Mouse (Mus musculus): ENCODE data around the gene Ercc4. TPM values are rescaled to one million over a fixed set of nuclear protein-coding genes. Genes with fewer than 3 reads are reported as not detected.
A peak's percentile ranks its signal among the peaks of the same experiment; 100 is the strongest.

Gene Ercc4
- polyA plus RNA-seq, 1 experiment from 2014 or later, result 13.6 TPM

DNA sequence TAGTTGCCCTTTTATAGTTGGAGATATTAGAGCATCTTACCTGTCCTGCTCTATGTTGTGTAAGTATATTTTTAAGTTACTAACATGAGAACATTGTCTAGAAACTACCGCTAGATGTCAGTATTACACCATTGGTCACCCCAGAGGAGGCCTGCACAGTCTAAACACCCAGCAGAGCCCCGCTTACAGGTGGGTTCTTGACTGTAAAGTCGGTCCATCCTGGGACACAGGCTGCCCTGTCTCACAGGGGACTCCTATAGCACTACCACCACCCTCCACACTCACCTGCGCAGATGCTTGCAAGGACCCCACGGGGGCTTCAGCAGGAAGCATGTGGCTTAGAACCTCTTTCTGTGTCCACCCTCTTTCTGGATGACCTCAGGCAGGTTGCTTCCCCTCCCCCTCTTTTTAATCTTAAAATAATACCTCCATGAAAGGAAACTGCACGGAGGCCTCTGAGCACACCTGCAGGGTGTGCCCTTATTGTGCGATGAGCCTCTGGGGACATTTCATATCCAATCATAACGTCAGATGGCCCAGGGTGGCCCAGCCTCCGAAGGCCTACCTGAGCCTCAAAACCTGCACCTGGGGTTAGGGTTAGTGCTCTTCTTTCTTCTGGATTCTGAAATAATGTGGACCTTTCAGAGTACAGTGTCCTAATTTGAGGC lies 7.9 kb downstream of the Ercc4 start:
- Histone ChIP-seq H3K4me1 (replicated peaks; ENCODE audit: control insufficient read depth, insufficient read depth, low read length) (no peaks in the 10 kb centered on the region), H3K9me3 (ENCODE audit: control insufficient read depth, low read length) (no peaks in the 10 kb centered on the region), H3K4me2 (ENCODE audit: low read depth, low read length) (no peak overlapping the region), H3K4me3 (ENCODE audit: low read length) (no peak overlapping the region), H3K27ac (ENCODE audit: low read length) (no peak overlapping the region), H3K27me3 (ENCODE audit: control insufficient read depth, insufficient read depth, low read depth, low read length) (no peaks in the 10 kb centered on the region), H3K36me3 (ENCODE audit: control insufficient read depth, insufficient read depth, low read length) (peaks cover 14% of the 10 kb centered on the region), H3K9ac (ENCODE audit: low read length) (no peak overlapping the region)
- WGBS, result 62% methylated on average over 9 of the region's 9 CpGs
- peak; percentile 89 for ATAC-seq (ENCODE audit: low read depth)

DNA sequence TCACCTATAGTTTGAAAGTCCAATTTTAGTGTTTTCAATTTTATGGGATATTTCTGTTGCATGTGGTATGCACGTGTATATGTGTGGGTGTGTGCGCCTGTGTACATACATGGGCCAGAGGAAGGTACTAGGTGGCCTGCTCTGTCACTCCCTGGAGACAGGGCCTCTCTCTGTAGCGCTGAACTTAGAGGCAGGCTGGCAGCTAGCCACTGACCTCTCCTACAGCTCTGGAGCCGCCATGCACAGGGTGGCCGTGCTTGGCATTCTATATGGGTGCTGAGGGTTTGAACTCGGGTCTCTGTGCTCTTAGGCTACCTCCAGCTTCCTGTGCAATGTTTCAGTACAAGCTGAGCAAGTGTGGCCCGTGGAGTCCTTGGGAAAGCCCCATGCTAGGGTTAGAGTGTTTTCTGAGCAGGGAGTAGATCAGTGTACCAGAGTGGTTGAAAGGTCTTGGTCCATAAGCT lies 8.5 kb downstream of the Ercc4 start:
- ATAC-seq (ENCODE audit: low read depth), result no peak
- Histone ChIP-seq H3K36me3 (ENCODE audit: control insufficient read depth, insufficient read depth, low read length) (peaks cover 14% of the 10 kb centered on the region), H3K9me3 (ENCODE audit: control insufficient read depth, low read length) (no peaks in the 10 kb centered on the region), H3K27me3 (ENCODE audit: control insufficient read depth, insufficient read depth, low read depth, low read length) (no peaks in the 10 kb centered on the region), H3K4me2 (ENCODE audit: low read depth, low read length) (no peak overlapping the region), H3K4me1 (replicated peaks; ENCODE audit: control insufficient read depth, insufficient read depth, low read length) (no peaks in the 10 kb centered on the region), H3K4me3 (ENCODE audit: low read length) (no peak overlapping the region), H3K9ac (ENCODE audit: low read length) (no peak overlapping the region), H3K27ac (ENCODE audit: low read length) (no peak overlapping the region)
- 86% methylated on average over 7 of the region's 7 CpGs for WGBS

DNA sequence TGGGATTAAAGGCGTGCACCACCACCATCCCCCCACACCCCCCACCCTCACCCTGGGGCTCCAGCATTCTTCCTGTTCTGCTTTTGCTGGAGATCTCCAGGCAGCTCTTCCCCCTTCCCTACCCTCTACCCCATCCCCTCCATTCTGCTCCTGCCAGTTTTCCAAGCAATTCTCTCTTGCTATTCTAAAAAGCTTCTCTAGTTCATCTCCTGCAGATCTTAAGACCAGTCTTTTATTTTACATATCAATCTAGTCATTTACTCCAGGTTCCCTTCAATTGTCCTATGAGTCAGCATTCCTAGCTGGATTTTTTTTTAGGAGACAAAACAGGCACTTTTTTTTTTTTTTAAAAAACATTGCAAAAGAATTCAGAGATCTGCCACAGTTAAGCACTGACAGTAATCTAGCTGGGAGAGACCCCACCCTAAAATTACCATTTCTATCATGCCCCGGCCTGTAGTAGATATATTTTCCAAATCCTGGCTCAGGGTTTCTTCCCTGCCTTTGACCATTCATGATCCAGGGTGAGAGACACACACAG lies 9.3 kb downstream of the Ercc4 start:
- no peak overlapping the region for H3K27ac ChIP-seq (ENCODE audit: low read length)
- H3K36me3 ChIP-seq (ENCODE audit: control insufficient read depth, insufficient read depth, low read length), result peaks cover 7% of the 10 kb centered on the region
- no peaks in the 10 kb centered on the region for H3K27me3 ChIP-seq (ENCODE audit: control insufficient read depth, insufficient read depth, low read depth, low read length)
- 94% methylated on average over 2 of the region's 2 CpGs for WGBS
- no peak overlapping the region for H3K9ac ChIP-seq (ENCODE audit: low read length)
- no peaks in the 10 kb centered on the region for H3K9me3 ChIP-seq (ENCODE audit: control insufficient read depth, low read length)
- no peak overlapping the region for H3K4me2 ChIP-seq (ENCODE audit: low read depth, low read length)
- ATAC-seq (ENCODE audit: low read depth), result no peak
- H3K4me3 ChIP-seq (ENCODE audit: low read length), result no peak overlapping the region
- H3K4me1 ChIP-seq (replicated peaks; ENCODE audit: control insufficient read depth, insufficient read depth, low read length), result no peaks in the 10 kb centered on the region

DNA sequence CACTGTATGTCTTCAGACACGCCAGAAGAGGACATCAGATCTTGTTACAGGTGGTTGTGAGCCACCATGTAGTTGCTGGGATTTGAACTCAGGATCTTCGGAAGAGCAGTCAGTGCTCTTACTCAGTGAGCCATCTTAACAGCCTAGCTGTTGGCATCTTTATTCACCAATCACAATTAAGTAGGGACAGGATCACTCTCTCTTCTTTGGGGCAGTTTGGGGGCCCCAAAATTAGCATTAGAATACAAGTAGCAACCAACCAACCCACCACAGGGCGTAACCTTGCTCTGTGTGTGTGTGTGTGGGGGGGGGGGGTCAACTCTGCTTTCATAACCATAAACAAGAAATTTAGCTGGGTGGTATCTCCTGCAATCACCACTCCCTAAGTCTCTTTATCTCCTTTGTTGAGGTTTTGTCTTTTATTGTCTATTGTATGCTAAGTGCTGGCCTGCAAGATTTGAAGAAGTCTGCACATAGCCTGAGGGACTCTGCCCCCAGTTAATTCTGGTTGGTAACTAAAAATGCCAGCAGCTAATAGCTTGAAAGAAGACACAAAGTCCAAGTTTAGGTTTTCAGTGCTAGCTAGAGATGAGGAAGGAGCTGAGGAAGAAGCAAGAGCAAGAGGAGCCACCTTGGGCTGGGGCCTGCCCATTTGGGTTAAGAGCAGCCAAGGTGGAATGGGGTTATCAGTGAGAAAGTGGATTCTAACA lies 10.3 kb downstream of the Ercc4 start:
- Histone ChIP-seq H3K9me3 (ENCODE audit: control insufficient read depth, low read length) (no peaks in the 10 kb centered on the region), H3K4me3 (ENCODE audit: low read length) (no peak overlapping the region), H3K4me1 (replicated peaks; ENCODE audit: control insufficient read depth, insufficient read depth, low read length) (no peaks in the 10 kb centered on the region), H3K9ac (ENCODE audit: low read length) (no peak overlapping the region), H3K4me2 (ENCODE audit: low read depth, low read length) (no peak overlapping the region), H3K27me3 (ENCODE audit: control insufficient read depth, insufficient read depth, low read depth, low read length) (no peaks in the 10 kb centered on the region), H3K27ac (ENCODE audit: low read length) (no peak overlapping the region), H3K36me3 (ENCODE audit: control insufficient read depth, insufficient read depth, low read length) (peaks cover 7% of the 10 kb centered on the region)
- no peak for ATAC-seq (ENCODE audit: low read depth)
- 95% methylated on average over 3 of the region's 3 CpGs for WGBS

DNA sequence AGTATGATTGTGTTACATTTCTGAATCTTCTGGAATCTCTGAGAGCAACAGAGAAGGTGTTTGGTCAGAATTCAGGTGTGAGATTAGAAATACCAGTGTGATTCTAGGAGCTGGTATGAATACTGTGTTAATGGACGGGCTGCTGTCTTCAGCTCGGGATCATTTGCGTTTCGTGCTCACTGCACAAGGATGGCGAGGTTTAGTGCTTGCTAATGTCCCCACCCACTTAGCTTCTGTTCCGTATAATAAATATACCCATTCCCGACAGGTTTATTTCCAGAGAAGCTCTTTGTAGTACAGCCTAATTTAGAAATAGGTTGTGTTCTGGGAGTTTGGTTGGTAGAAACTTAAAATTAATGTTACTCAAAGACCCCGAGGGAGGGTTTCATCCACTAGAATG lies 15.9 kb downstream of the Ercc4 start:
- Histone ChIP-seq H3K27ac (ENCODE audit: low read length) (no peak overlapping the region), H3K4me2 (ENCODE audit: low read depth, low read length) (no peak overlapping the region), H3K36me3 (ENCODE audit: control insufficient read depth, insufficient read depth, low read length) (peaks cover 26% of the 10 kb centered on the region), H3K4me1 (replicated peaks; ENCODE audit: control insufficient read depth, insufficient read depth, low read length) (no peaks in the 10 kb centered on the region), H3K9me3 (ENCODE audit: control insufficient read depth, low read length) (no peaks in the 10 kb centered on the region), H3K4me3 (ENCODE audit: low read length) (no peak overlapping the region), H3K9ac (ENCODE audit: low read length) (no peak overlapping the region), H3K27me3 (ENCODE audit: control insufficient read depth, insufficient read depth, low read depth, low read length) (no peaks in the 10 kb centered on the region)
- ATAC-seq (ENCODE audit: low read depth), result no peak
- 94% methylated on average over 8 of the region's 8 CpGs for WGBS

DNA sequence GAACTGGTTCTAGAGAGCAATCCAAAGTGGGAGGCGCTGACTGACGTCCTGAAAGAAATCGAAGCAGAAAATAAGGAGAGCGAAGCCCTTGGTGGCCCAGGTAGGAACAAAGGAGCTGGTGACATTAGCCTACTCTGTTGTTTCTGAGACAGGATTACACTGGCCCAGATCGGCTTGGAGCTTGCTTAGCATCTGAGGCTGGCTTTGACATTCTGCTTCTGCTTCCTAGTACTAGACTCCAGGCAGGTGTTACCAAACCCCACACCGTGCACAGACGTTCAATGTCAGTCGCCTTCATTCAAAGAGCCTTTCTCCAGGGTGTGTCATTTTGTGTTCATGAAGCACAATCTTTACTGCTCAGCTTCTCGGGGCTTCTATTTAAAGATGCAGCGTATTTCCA lies 18.1 kb downstream of the Ercc4 start:
- no peaks in the 10 kb centered on the region for H3K27me3 ChIP-seq (ENCODE audit: control insufficient read depth, insufficient read depth, low read depth, low read length)
- H3K27ac ChIP-seq (ENCODE audit: low read length), result no peak overlapping the region
- WGBS, result 92% methylated on average over 10 of the region's 10 CpGs
- H3K4me3 ChIP-seq (ENCODE audit: low read length), result no peak overlapping the region
- no peak overlapping the region for H3K4me2 ChIP-seq (ENCODE audit: low read depth, low read length)
- peaks cover 39% of the 10 kb centered on the region for H3K36me3 ChIP-seq (ENCODE audit: control insufficient read depth, insufficient read depth, low read length)
- H3K9me3 ChIP-seq (ENCODE audit: control insufficient read depth, low read length), result no peaks in the 10 kb centered on the region
- no peak overlapping the region for H3K9ac ChIP-seq (ENCODE audit: low read length)
- ATAC-seq (ENCODE audit: low read depth), result no peak
- no peaks in the 10 kb centered on the region for H3K4me1 ChIP-seq (replicated peaks; ENCODE audit: control insufficient read depth, insufficient read depth, low read length)

DNA sequence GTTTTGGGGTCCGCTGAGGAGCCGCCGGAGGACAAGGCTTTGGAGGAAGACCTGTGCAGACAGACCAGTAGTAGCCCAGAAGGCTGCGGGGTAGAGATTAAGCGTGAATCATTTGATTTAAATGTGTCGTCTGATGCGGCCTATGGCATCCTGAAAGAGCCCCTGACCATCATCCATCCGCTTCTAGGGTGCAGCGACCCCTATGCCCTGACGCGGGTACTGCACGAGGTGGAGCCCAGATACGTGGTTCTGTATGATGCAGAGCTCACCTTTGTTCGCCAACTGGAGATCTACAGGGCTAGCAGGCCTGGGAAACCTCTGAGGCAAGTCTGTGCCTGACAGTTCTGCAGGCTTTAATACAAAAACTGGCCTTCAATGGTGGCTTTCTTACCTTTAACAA lies 20.9 kb downstream of the Ercc4 start:
- no peak overlapping the region for H3K4me2 ChIP-seq (ENCODE audit: low read depth, low read length)
- H3K9me3 ChIP-seq (ENCODE audit: control insufficient read depth, low read length), result no peaks in the 10 kb centered on the region
- no peak for ATAC-seq (ENCODE audit: low read depth)
- no peak overlapping the region for H3K9ac ChIP-seq (ENCODE audit: low read length)
- H3K4me3 ChIP-seq (ENCODE audit: low read length), result no peak overlapping the region
- H3K36me3 ChIP-seq (ENCODE audit: control insufficient read depth, insufficient read depth, low read length), result peaks cover 43% of the 10 kb centered on the region
- no peaks in the 10 kb centered on the region for H3K4me1 ChIP-seq (replicated peaks; ENCODE audit: control insufficient read depth, insufficient read depth, low read length)
- H3K27ac ChIP-seq (ENCODE audit: low read length), result no peak overlapping the region
- 47% methylated on average over 14 of the region's 14 CpGs for WGBS
- H3K27me3 ChIP-seq (ENCODE audit: control insufficient read depth, insufficient read depth, low read depth, low read length), result no peaks in the 10 kb centered on the region

DNA sequence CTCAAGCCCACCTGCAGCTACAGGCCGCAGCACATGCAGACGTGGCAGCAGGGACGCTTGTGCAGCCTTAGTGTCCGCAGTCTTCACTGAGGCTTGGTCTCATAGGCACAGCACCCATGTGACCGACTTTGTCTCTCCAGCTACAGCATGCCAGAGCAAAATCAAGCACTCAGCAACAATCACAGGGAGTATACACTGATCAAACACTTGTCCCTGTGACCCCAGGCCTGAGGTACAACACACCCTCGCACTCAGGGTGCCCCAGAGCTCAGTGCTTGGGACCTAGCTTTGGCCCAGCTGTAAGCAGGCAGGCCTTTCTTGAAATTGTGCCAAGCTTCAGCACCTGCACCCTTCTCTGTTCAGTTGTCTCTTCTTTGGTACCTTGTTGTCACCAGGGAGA lies 31.7 kb downstream of the Ercc4 start:
- Histone ChIP-seq H3K4me1 (replicated peaks; ENCODE audit: control insufficient read depth, insufficient read depth, low read length) (no peaks in the 10 kb centered on the region), H3K27ac (ENCODE audit: low read length) (no peak overlapping the region), H3K36me3 (ENCODE audit: control insufficient read depth, insufficient read depth, low read length) (peaks cover 9% of the 10 kb centered on the region; the same call in 1 of the 2 replicates), H3K4me2 (ENCODE audit: low read depth, low read length) (no peak overlapping the region), H3K27me3 (ENCODE audit: control insufficient read depth, insufficient read depth, low read depth, low read length) (no peaks in the 10 kb centered on the region), H3K9me3 (ENCODE audit: control insufficient read depth, low read length) (no peaks in the 10 kb centered on the region), H3K4me3 (ENCODE audit: low read length) (no peak overlapping the region), H3K9ac (ENCODE audit: low read length) (no peak overlapping the region)
- ATAC-seq (ENCODE audit: low read depth), result peak; percentile 34; the same call in 1 of the 2 replicates
- WGBS, result 84% methylated on average over 6 of the region's 6 CpGs

DNA sequence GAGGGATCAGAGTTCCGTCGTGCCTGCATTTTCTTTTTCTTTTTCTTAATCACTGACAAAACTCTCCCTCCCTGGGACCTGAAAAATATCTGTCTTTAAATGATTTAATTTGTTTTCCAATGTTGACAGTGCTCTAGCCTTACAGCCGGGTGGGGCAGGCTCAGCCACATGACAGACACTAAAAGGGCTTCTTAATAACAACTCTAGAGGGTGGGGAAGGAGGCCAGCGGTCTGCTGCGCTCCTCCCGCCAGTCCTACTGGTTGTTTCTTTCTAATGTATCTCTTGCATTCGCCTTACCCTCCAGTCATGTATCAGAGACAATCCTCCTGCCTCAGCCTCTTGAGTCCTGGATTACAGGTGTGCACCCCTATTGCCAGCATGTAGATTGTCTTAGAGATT lies 34.4 kb downstream of the Ercc4 start:
- no peak overlapping the region for H3K4me3 ChIP-seq (ENCODE audit: low read length)
- no peak for ATAC-seq (ENCODE audit: low read depth)
- H3K4me2 ChIP-seq (ENCODE audit: low read depth, low read length), result no peak overlapping the region
- no peaks in the 10 kb centered on the region for H3K4me1 ChIP-seq (replicated peaks; ENCODE audit: control insufficient read depth, insufficient read depth, low read length)
- no peaks in the 10 kb centered on the region for H3K9me3 ChIP-seq (ENCODE audit: control insufficient read depth, low read length)
- H3K9ac ChIP-seq (ENCODE audit: low read length), result no peak overlapping the region
- H3K36me3 ChIP-seq (ENCODE audit: control insufficient read depth, insufficient read depth, low read length), result peaks cover 13% of the 10 kb centered on the region; the same call in 1 of the 2 replicates
- 91% methylated on average over 7 of the region's 7 CpGs for WGBS
- no peak overlapping the region for H3K27ac ChIP-seq (ENCODE audit: low read length)
- H3K27me3 ChIP-seq (ENCODE audit: control insufficient read depth, insufficient read depth, low read depth, low read length), result no peaks in the 10 kb centered on the region

Measured in lung, embryonic 16.5 days (tissue).